Mouse (Mus musculus): ENCODE results near the gene Scd1.

- TF ChIP-seq CTCF (IDR thresholded peaks at IDR 0.05; ENCODE audit: extremely low read depth, insufficient read depth, insufficient read length, insufficient replicate concordance): no peak
- TF ChIP-seq POLR2A (IDR thresholded peaks at IDR 0.05; ENCODE audit: low read depth, low read length): no peak
Observed at GRCm38 (mm10) chr19:44400484-44401197, 7.0 kb downstream of the Scd1 start.

Measured in spleen, adult 2 months (tissue).